Mouse (Mus musculus): ENCODE measurements around the gene Plppr3. TPM values are rescaled to one million over a fixed set of nuclear protein-coding genes. Genes with fewer than 3 reads are reported as not detected.

Plppr3 gene
- polyA plus RNA-seq, 1 experiment, result 5.4 TPM

DNA sequence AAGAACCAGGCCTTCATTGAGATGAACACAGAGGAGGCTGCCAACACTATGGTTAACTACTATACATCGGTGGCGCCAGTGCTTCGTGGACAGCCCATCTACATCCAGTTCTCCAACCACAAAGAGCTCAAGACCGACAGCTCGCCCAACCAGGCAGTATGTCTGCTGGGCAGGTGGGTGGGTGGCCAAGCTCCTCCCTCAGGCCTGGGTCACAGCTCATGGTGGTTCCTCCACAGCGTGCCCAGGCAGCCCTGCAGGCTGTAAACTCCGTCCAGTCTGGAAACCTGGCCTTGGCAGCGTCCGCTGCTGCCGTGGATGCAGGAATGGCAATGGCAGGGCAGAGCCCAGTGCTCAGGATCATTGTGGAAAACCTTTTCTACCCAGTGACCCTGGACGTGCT, 15.3 kb downstream of the Plppr3 start:
- TF ChIP-seq REST (IDR thresholded peaks at IDR 0.05; ENCODE audit: insufficient read depth, insufficient read length), result no peak
- TF ChIP-seq POLR2A (IDR thresholded peaks at IDR 0.05; ENCODE audit: insufficient read length, low read depth), result no peak
- no peak for TF ChIP-seq TCF12 (IDR thresholded peaks at IDR 0.05; ENCODE audit: insufficient read depth, poor library complexity, severe bottlenecking)
- TF ChIP-seq CEBPB (IDR thresholded peaks at IDR 0.05; ENCODE audit: insufficient read depth, poor library complexity, severe bottlenecking), result no peak
- Histone ChIP-seq H3K36me3 (ENCODE audit: control insufficient read depth, insufficient read depth) (peaks cover 52% of the 10 kb centered on the region), H3K4me2 (ENCODE audit: low read depth) (no peak overlapping the region), H3K79me2 (ENCODE audit: control insufficient read depth, insufficient read depth) (peaks cover 63% of the 10 kb centered on the region), H3K27me3 (ENCODE audit: control insufficient read depth, insufficient read depth, insufficient read length) (no peaks in the 10 kb centered on the region), H3ac (ENCODE audit: control insufficient read depth, insufficient read length) (no peak overlapping the region), H3K4me3 (peak overlapping the region; percentile 98)

GRCm38 (mm10) chr10:79858416-79859074, 15.9 kb downstream of the Plppr3 start:
- Histone ChIP-seq H3K79me2 (ENCODE audit: control insufficient read depth, insufficient read depth) (peaks cover 63% of the 10 kb centered on the region), H3K27me3 (ENCODE audit: control insufficient read depth, insufficient read depth, insufficient read length) (no peaks in the 10 kb centered on the region), H3K4me2 (ENCODE audit: low read depth) (peak overlapping the region; percentile 96), H3K36me3 (ENCODE audit: control insufficient read depth, insufficient read depth) (peaks cover 50% of the 10 kb centered on the region), H3K4me3 (peak overlapping the region; percentile 98), H3ac (ENCODE audit: control insufficient read depth, insufficient read length) (no peak overlapping the region)
- TF ChIP-seq POLR2A (IDR thresholded peaks at IDR 0.05; ENCODE audit: insufficient read length, low read depth), result peak; percentile 26
- TF ChIP-seq SRF (IDR thresholded peaks at IDR 0.05; ENCODE audit: control insufficient read depth, insufficient read length, low read depth), result no peak
- no peak for TF ChIP-seq CEBPB (IDR thresholded peaks at IDR 0.05; ENCODE audit: insufficient read depth, poor library complexity, severe bottlenecking)
- peak in 1 of 3 experiments; percentile 61 for TF ChIP-seq MYOG (IDR thresholded peaks at IDR 0.05; ENCODE audit: control insufficient read depth in 1 of 3, insufficient read depth in 1 of 3, insufficient read length in 2 of 3, low read depth in 2 of 3)
- TF ChIP-seq MYOD1 (IDR thresholded peaks at IDR 0.05; ENCODE audit: control insufficient read depth in 1 of 3, insufficient read length in 2 of 3, low read depth in 2 of 3), result peak in 2 of 3 experiments; percentile 15 to 21

DNA sequence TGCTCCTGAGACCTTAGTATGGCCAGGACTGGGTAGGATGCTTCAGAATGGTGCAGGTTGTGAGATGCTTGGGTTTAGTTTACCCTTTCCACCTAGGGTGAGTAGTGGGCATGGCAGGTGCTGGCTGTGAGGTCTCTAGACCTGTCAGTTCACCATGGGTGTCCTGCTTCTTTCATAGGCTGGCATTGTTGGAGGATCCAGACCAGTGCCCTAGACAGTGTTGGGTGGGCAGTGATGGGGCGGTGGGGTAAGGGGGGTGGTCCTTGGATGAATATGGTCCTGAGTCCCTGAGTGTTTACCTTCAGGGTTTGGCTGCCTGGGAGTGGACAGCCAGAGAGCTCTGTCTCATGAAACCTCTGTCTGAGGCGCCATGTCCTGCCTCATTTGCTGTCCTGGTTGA, 16.5 kb downstream of the Plppr3 start:
- peak overlapping the region; percentile 98 for H3K4me3 ChIP-seq
- no peak for TF ChIP-seq TCF12 (IDR thresholded peaks at IDR 0.05; ENCODE audit: insufficient read depth, poor library complexity, severe bottlenecking)
- no peak for TF ChIP-seq E2F4 (IDR thresholded peaks at IDR 0.05; ENCODE audit: insufficient read depth)
- TF ChIP-seq POLR2AphosphoS2 (IDR thresholded peaks at IDR 0.05; ENCODE audit: insufficient read length, low read depth), result no peak
- TF ChIP-seq TCF3 (IDR thresholded peaks at IDR 0.05; ENCODE audit: insufficient read length, low read depth), result no peak
- TF ChIP-seq MYOD1 (IDR thresholded peaks at IDR 0.05; ENCODE audit: control insufficient read depth in 1 of 3, insufficient read length in 2 of 3, low read depth in 2 of 3), result no peak
- no peak for TF ChIP-seq MAX (IDR thresholded peaks at IDR 0.05; ENCODE audit: low read depth)
- TF ChIP-seq CEBPB (IDR thresholded peaks at IDR 0.05; ENCODE audit: insufficient read depth, poor library complexity, severe bottlenecking), result no peak
- H3K36me3 ChIP-seq (ENCODE audit: control insufficient read depth, insufficient read depth), result peaks cover 45% of the 10 kb centered on the region
- no peak overlapping the region for H3ac ChIP-seq (ENCODE audit: control insufficient read depth, insufficient read length)
- H3K79me2 ChIP-seq (ENCODE audit: control insufficient read depth, insufficient read depth), result peaks cover 63% of the 10 kb centered on the region
- H3K27me3 ChIP-seq (ENCODE audit: control insufficient read depth, insufficient read depth, insufficient read length), result no peaks in the 10 kb centered on the region
- peak overlapping the region; percentile 96 for H3K4me2 ChIP-seq (ENCODE audit: low read depth)

DNA sequence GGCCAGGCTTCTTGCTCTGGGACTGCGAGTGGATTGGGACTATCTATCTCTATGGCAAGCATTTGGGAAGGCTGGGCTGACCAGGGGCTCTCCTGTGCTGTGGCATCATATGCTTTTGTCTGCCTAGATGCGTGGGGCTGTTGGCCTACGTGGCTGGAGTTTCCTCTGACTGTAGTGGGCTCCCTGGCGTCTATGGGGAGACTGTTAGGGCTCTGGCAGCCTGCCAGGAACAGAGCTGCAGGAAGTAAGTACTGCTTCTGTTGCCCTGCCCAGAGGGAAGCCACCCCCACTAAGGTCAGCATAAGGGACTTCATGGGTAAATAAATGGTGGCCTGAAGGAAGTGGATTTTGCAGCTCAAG, 17.0 kb downstream of the Plppr3 start:
- H3K27me3 ChIP-seq (ENCODE audit: control insufficient read depth, insufficient read depth, insufficient read length), result no peaks in the 10 kb centered on the region
- H3K79me2 ChIP-seq (ENCODE audit: control insufficient read depth, insufficient read depth), result peaks cover 63% of the 10 kb centered on the region
- peak overlapping the region; percentile 98 for H3K4me3 ChIP-seq
- peak overlapping the region; percentile 96 for H3K4me2 ChIP-seq (ENCODE audit: low read depth)
- no peak for TF ChIP-seq REST (IDR thresholded peaks at IDR 0.05; ENCODE audit: insufficient read depth, insufficient read length)
- TF ChIP-seq MYOD1 (IDR thresholded peaks at IDR 0.05; ENCODE audit: control insufficient read depth in 1 of 3, insufficient read length in 2 of 3, low read depth in 2 of 3), result no peak
- TF ChIP-seq SRF (IDR thresholded peaks at IDR 0.05; ENCODE audit: control insufficient read depth, insufficient read length, low read depth), result no peak
- peak; percentile 30 for TF ChIP-seq POLR2A (IDR thresholded peaks at IDR 0.05; ENCODE audit: insufficient read length, low read depth)
- no peak for TF ChIP-seq MYOG (IDR thresholded peaks at IDR 0.05; ENCODE audit: control insufficient read depth in 1 of 3, insufficient read depth in 1 of 3, insufficient read length in 2 of 3, low read depth in 2 of 3)
- no peak for TF ChIP-seq CEBPB (IDR thresholded peaks at IDR 0.05; ENCODE audit: insufficient read depth, poor library complexity, severe bottlenecking)
- TF ChIP-seq POLR2AphosphoS2 (IDR thresholded peaks at IDR 0.05; ENCODE audit: insufficient read length, low read depth), result peak; percentile 11
- TF ChIP-seq TCF12 (IDR thresholded peaks at IDR 0.05; ENCODE audit: insufficient read depth, poor library complexity, severe bottlenecking), result no peak
- TF ChIP-seq MAX (IDR thresholded peaks at IDR 0.05; ENCODE audit: low read depth), result no peak
- peaks cover 41% of the 10 kb centered on the region for H3K36me3 ChIP-seq (ENCODE audit: control insufficient read depth, insufficient read depth)
- H3ac ChIP-seq (ENCODE audit: control insufficient read depth, insufficient read length), result peak overlapping the region; percentile 83

DNA sequence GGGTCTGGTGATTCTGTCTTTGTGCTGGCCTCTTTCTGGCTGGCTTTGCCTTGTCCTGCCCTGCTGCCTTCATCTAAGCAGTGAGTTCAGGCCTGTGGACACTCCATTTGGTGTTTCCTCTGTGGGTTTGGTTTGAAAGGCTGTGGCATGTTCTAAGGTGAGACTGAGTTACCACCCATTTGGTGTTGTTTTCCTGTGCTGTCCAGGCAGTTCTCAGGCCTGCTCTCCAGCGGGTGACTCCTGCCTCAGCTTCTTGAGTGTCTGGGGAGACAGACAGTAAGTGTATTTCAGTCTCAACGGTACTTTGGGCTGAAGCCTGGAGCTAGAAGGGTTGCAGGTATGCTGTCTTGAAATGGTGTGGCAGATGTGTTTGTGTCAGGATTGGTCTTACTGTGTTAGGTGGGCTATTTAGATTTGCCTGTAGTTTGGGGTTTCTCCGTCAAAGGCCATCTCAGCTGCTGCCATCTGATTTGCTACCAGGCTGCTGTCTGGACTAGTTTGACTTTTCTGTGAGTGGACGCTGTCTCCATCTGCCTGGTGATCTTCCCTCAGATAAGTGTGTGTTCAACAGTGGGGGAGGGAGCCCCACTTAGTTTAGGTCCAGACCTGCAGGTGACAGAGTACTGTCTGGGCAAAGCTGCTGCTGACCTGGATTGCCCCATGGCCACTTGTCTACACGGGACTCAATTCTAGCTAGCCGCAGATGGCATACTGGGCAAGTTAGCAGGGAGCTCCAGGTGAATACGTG, 17.6 kb downstream of the Plppr3 start:
- no peaks in the 10 kb centered on the region for H3K27me3 ChIP-seq (ENCODE audit: control insufficient read depth, insufficient read depth, insufficient read length)
- peak overlapping the region; percentile 83 for H3ac ChIP-seq (ENCODE audit: control insufficient read depth, insufficient read length)
- H3K36me3 ChIP-seq (ENCODE audit: control insufficient read depth, insufficient read depth), result peaks cover 35% of the 10 kb centered on the region
- H3K4me2 ChIP-seq (ENCODE audit: low read depth), result peak overlapping the region; percentile 96
- H3K79me2 ChIP-seq (ENCODE audit: control insufficient read depth, insufficient read depth), result peaks cover 63% of the 10 kb centered on the region
- TF ChIP-seq E2F4 (IDR thresholded peaks at IDR 0.05; ENCODE audit: insufficient read depth), result no peak
- TF ChIP-seq CEBPB (IDR thresholded peaks at IDR 0.05; ENCODE audit: insufficient read depth, poor library complexity, severe bottlenecking), result no peak
- TF ChIP-seq TCF12 (IDR thresholded peaks at IDR 0.05; ENCODE audit: insufficient read depth, poor library complexity, severe bottlenecking), result no peak
- no peak for TF ChIP-seq MYOD1 (IDR thresholded peaks at IDR 0.05; ENCODE audit: control insufficient read depth in 1 of 3, insufficient read length in 2 of 3, low read depth in 2 of 3)
- no peak for TF ChIP-seq MAX (IDR thresholded peaks at IDR 0.05; ENCODE audit: low read depth)
- TF ChIP-seq TCF3 (IDR thresholded peaks at IDR 0.05; ENCODE audit: insufficient read length, low read depth), result no peak
- no peak for TF ChIP-seq POLR2AphosphoS2 (IDR thresholded peaks at IDR 0.05; ENCODE audit: insufficient read length, low read depth)
- no peak for TF ChIP-seq POLR2A (IDR thresholded peaks at IDR 0.05; ENCODE audit: insufficient read length, low read depth)
- TF ChIP-seq REST (IDR thresholded peaks at IDR 0.05; ENCODE audit: insufficient read depth, insufficient read length), result no peak
- no peak for TF ChIP-seq MYOG (IDR thresholded peaks at IDR 0.05; ENCODE audit: control insufficient read depth in 1 of 3, insufficient read depth in 1 of 3, insufficient read length in 2 of 3, low read depth in 2 of 3)
- TF ChIP-seq SRF (IDR thresholded peaks at IDR 0.05; ENCODE audit: control insufficient read depth, insufficient read length, low read depth), result no peak
- H3K4me3 ChIP-seq, result peak overlapping the region; percentile 98

Measured in myocyte (in vitro differentiated cells).